Mouse (Mus musculus) liver, embryonic 14.5 days (tissue): ENCODE measurements around the gene Adcy3. TPM values are rescaled to one million over a fixed set of nuclear protein-coding genes. Genes with fewer than 3 reads are reported as not detected.

Experiments used
- ATAC-seq: fragments of 200-750 bp; cut with Nextera tagmentation; 2 replicates; pipeline ENCODE4 v1.8.0; 2017; ENCODE audit warnings: moderate number of reproducible peaks, mild to moderate bottlenecking, moderate library complexity; ENCODE audit not compliant: insufficient read depth
- DNase-seq, 3 experiments: peaks; one replicate each; pipeline ENCODE4 v3.0.0-alpha.2; 2012 to 2013; ENCODE audit warnings: low read depth in 3 of 3, low spot score in 3 of 3
- H3K27ac ChIP-seq: fragments of 300-500 bp; sonication (generic); 2 replicates; pipeline ENCODE4 v1.5.1; 2014; ENCODE audit warnings: moderate library complexity, mild to moderate bottlenecking, control low read depth, inconsistent platforms
- H3K27me3 ChIP-seq: fragments of 300-500 bp; sonication (generic); 2 replicates; pipeline ENCODE4 v1.6.1; 2014; ENCODE audit warnings: mild to moderate bottlenecking, low read length, moderate library complexity; ENCODE audit not compliant: control insufficient read depth, insufficient read depth
- H3K36me3 ChIP-seq: fragments of 300-500 bp; sonication (generic); replicated peaks from 2 replicates; pipeline ENCODE4 v1.6.1; 2014; ENCODE audit warnings: low read depth; ENCODE audit not compliant: control insufficient read depth, insufficient read depth
- H3K4me1 ChIP-seq, 2 experiments: fragments of 200-500 bp in 1 of 2; fragments of 300-500 bp in 1 of 2; sonication (generic) in 1 of 2; replicated peaks; 2 replicates each; pipeline ENCODE4 v1.6.1; 2012 to 2014; ENCODE audit warnings: antibody characterized with exemption in 1 of 2, inconsistent platforms in 1 of 2, low read length in 1 of 2; ENCODE audit not compliant: control insufficient read depth in 2 of 2, insufficient read depth in 2 of 2
- H3K4me2 ChIP-seq: fragments of 300-500 bp; sonication (generic); 2 replicates; pipeline ENCODE4 v1.6.1; 2014; ENCODE audit warnings: low read depth, mild to moderate bottlenecking, control low read depth, moderate library complexity
- H3K4me3 ChIP-seq, 2 experiments: fragments of 200-500 bp in 1 of 2; fragments of 300-500 bp in 1 of 2; sonication (generic) in 1 of 2; 2 replicates each; pipeline ENCODE4 v1.5.1; 2012 to 2014; ENCODE audit warnings: low read depth in 2 of 2, low read length in 2 of 2, mild to moderate bottlenecking in 2 of 2, control low read depth in 1 of 2, inconsistent platforms in 1 of 2, moderate library complexity in 1 of 2; ENCODE audit not compliant: insufficient read depth in 1 of 2
- H3K9ac ChIP-seq: fragments of 300-500 bp; sonication (generic); replicated peaks from 2 replicates; pipeline ENCODE4 v1.6.1; 2014; ENCODE audit warnings: mild to moderate bottlenecking, control low read depth, moderate library complexity
- H3K9me3 ChIP-seq: fragments of 300-500 bp; sonication (generic); 2 replicates; pipeline ENCODE4 v1.6.1; 2016; ENCODE audit warnings: low read length, mixed read lengths; ENCODE audit not compliant: control insufficient read depth
- CTCF ChIP-seq: IDR thresholded peaks from 2 replicates; pipeline ENCODE4 v1.5.1; 2016; ENCODE audit warnings: antibody characterized with exemption, low read depth, control low read depth
- EP300 ChIP-seq: IDR thresholded peaks from 2 replicates; pipeline ENCODE4 v1.6.1; 2016; ENCODE audit warnings: antibody characterized with exemption, low read depth
- WGBS: fragments of 180-500 bp; shearing (Covaris S2); extraction: QIAGEN DNeasy Blood & Tissue Kit; methylation state at CpG from one replicate; pipeline ENCODE4 v1.1.7; 2014; ENCODE audit not compliant: insufficient replicate concordance; 5-methylcytosine and 5-hydroxymethylcytosine counted together
- polyA plus RNA-seq, 2 experiments: library from polyadenylated mRNA; depleted of rRNA in 1 of 2; stranded (reverse) in 1 of 2; unstranded in 1 of 2; fragments of >200 nt; fragmentation: Nextera tagmentation in 1 of 2; extraction: Ambion mirVana in 1 of 2; gene quantifications; 2 replicates each; pipeline versions ENCODE4 v1.2.1 to v1.2.3; 2012 to 2014

Gene Adcy3
- polyA plus RNA-seq, 2 experiments, result 0.18 to 0.42 TPM

DNA sequence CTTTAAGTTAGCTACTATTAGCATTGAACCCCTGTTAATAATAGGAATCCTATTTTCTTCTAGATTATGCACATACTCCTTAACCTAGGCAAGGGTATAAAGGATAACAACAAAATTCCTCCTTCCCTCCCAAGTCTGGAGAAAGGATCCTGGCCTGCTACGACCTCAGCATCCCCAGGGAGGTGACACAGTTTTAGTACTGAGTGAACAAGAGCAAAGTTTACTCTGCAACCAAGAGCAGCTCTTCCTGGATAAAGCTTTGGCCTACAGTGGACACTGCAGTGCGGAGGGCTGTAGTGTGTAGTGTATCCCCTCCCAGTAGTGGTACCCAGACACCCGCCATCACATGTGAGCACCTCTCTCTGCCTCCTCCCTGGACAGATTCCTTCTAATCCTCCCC is 19.1 kb downstream of the Adcy3 start:
- Histone ChIP-seq H3K4me1 (no peaks in the 10 kb centered on the region), H3K9me3 (no peaks in the 10 kb centered on the region), H3K27ac (no peak overlapping the region), H3K4me3 (no peak overlapping the region), H3K27me3 (no peaks in the 10 kb centered on the region), H3K36me3 (no peaks in the 10 kb centered on the region), H3K4me2 (no peak overlapping the region), H3K9ac (no peak overlapping the region)
- 74% methylated on average over 3 of the region's 3 CpGs for WGBS
- ATAC-seq (no peak), DNase-seq (no peak)
- TF ChIP-seq EP300 (no peak), CTCF (no peak)

- no peak for TF ChIP-seq EP300
- no peak for TF ChIP-seq CTCF
- WGBS, result 64% methylated on average over 2 of the region's 2 CpGs
- Histone ChIP-seq H3K36me3 (no peaks in the 10 kb centered on the region), H3K4me3 (no peak overlapping the region), H3K4me2 (no peak overlapping the region), H3K27ac (no peak overlapping the region), H3K9ac (no peak overlapping the region), H3K27me3 (no peaks in the 10 kb centered on the region), H3K4me1 (no peaks in the 10 kb centered on the region), H3K9me3 (no peaks in the 10 kb centered on the region)
- no peak for DNase-seq
- no peak for ATAC-seq
Observed at GRCm38 (mm10) chr12:4157466-4157865, 24.6 kb downstream of the Adcy3 start.

GRCm38 (mm10) chr12:4158179-4158578 is 25.3 kb downstream of the Adcy3 start:
- no peak for TF ChIP-seq EP300
- TF ChIP-seq CTCF, result no peak
- Histone ChIP-seq H3K4me3 (no peak overlapping the region), H3K4me2 (no peak overlapping the region), H3K27ac (no peak overlapping the region), H3K4me1 (no peaks in the 10 kb centered on the region), H3K36me3 (no peaks in the 10 kb centered on the region), H3K27me3 (no peaks in the 10 kb centered on the region), H3K9ac (no peak overlapping the region), H3K9me3 (no peaks in the 10 kb centered on the region)
- ATAC-seq (no peak), DNase-seq (no peak)
- 16% methylated on average over 3 of the region's 3 CpGs for WGBS

DNA sequence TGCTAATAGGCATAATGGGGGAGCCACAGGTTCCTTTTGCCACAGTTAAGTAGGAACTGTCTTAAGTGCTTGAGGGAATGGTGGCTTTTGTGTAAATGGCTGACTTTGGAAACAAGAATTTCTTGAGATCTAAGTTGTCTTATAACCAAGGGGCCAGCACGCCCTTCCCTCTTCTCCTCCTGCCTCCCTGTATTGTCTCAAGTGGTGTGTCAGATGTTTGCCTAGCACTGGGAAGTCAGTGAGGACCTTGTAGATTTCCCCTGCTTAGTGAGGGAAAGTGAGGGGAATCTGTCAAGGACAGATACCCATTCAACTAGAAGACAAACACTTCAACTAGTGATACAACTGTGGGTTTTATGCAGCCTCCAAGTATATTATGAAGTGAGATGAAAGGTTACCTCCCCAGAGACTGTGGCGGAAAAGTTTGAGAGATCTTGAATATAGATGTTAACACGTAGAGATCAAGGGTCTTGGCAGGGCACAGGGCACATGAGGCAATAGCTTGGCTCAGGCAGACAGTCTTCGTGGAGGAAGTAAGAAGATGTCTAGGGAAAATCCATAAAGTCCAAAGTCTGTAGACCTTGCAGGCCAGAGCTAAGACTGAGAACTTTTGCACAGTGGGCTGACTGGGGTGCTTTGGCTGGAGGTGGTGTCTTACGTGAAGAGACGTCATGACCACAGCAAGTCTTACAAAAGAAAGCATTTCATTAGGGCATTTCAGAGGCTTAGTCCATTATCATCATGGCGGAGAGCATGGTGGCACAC is 26.1 kb downstream of the Adcy3 start:
- TF ChIP-seq EP300 (no peak), CTCF (no peak)
- 60% methylated on average over 7 of the region's 7 CpGs for WGBS
- Histone ChIP-seq H3K4me1 (no peaks in the 10 kb centered on the region), H3K9me3 (no peaks in the 10 kb centered on the region), H3K4me3 (no peak overlapping the region), H3K27ac (no peak overlapping the region), H3K9ac (no peak overlapping the region), H3K36me3 (no peaks in the 10 kb centered on the region), H3K4me2 (no peak overlapping the region), H3K27me3 (no peaks in the 10 kb centered on the region)
- ATAC-seq, result no peak
- DNase-seq, result no peak

- Histone ChIP-seq H3K9me3 (no peaks in the 10 kb centered on the region), H3K36me3 (no peaks in the 10 kb centered on the region), H3K4me1 (no peaks in the 10 kb centered on the region), H3K9ac (no peak overlapping the region), H3K4me2 (no peak overlapping the region), H3K27ac (no peak overlapping the region), H3K27me3 (no peaks in the 10 kb centered on the region), H3K4me3 (no peak overlapping the region)
- 54% methylated on average over 7 of the region's 7 CpGs for WGBS
- DNase-seq, result no peak
- ATAC-seq, result no peak
- TF ChIP-seq EP300, result no peak
- no peak for TF ChIP-seq CTCF
Observed at GRCm38 (mm10) chr12:4160322-4160721, 27.4 kb downstream of the Adcy3 start.
